In genomic region chr11:8689515-8689914, GRCm38 (mm10) we compare ENCODE assay signal across 9 mouse cellular contexts. TPM values are rescaled to one million over a fixed set of nuclear protein-coding genes. Genes with fewer than 3 reads are reported as not detected.
A peak's percentile ranks its signal among the peaks of the same experiment; 100 is the strongest.
DNase-seq lines count a peak whose midpoint lies in the region; ATAC-seq and TF ChIP-seq lines count a peak whose summit lies in the region.
"Had no signal": no experiment of that assay in that cellular context is flagged by ENCODE, and none has a peak within 500 bp of the region (broad histone marks: within the 10 kb centered on the region; RNA-seq: fewer than 3 reads in every experiment).

No protein-coding gene starts in this region.

- peaks cover 16% of the 10 kb centered on the region; the same call in 1 of the 2 replicates for H3K27me3 ChIP-seq in heart, embryonic 10.5 days (ENCODE audit: insufficient read depth, poor library complexity, severe bottlenecking)
- H3K27me3 ChIP-seq in liver, postnatal 0 days (ENCODE audit: insufficient read depth, low read length) = no peaks in the 10 kb centered on the region
- H3K27me3 ChIP-seq in splenic B cell, adult 2 months (ENCODE audit: control insufficient read depth, insufficient read depth, low read length, poor library complexity, severe bottlenecking) = no peaks in the 10 kb centered on the region
- peaks cover 8% of the 10 kb centered on the region; the same call in 1 of the 2 replicates for H3K27me3 ChIP-seq in midbrain, embryonic 10.5 days (ENCODE audit: low read depth, poor library complexity, severe bottlenecking)

- peak; percentile 56 for DNase-seq in heart, embryonic 10.5 days (ENCODE audit: low spot score)
- no peak for DNase-seq in heart, postnatal 25 days (ENCODE audit: low spot score)
- no peak for DNase-seq in liver, postnatal 0 days
- DNase-seq in splenic B cell, adult 2 months (ENCODE audit: low read depth, low spot score) = peak; percentile 18
- DNase-seq in midbrain, embryonic 10.5 days (ENCODE audit: low spot score) = no peak
- no peak for DNase-seq in cerebellum, adult 9-10 months
- no peak for DNase-seq in right cerebral cortex, postnatal 25 days
- DNase-seq: cerebellum, postnatal 14 days had no signal

- no peak for TF ChIP-seq CTCF in liver, postnatal 0 days (IDR thresholded peaks at IDR 0.05; ENCODE audit: low read depth)

- H3K9me3 ChIP-seq in heart, embryonic 10.5 days = no peaks in the 10 kb centered on the region
- H3K9me3 ChIP-seq in liver, postnatal 0 days (ENCODE audit: low read length) = no peaks in the 10 kb centered on the region
- H3K9me3 ChIP-seq in midbrain, embryonic 10.5 days (replicated peaks) = no peaks in the 10 kb centered on the region

- ATAC-seq in common myeloid progenitor, adult 5-6 weeks (replicated peaks; ENCODE audit: low read depth, poor library complexity, severe bottlenecking) = peak; percentile 53
- ATAC-seq in liver, postnatal 0 days = no peak

- TF ChIP-seq EP300 in liver, postnatal 0 days (IDR thresholded peaks at IDR 0.05; ENCODE audit: low read depth) = no peak

- H3K27ac ChIP-seq in heart, embryonic 10.5 days = no peak overlapping the region
- H3K27ac ChIP-seq in liver, postnatal 0 days (ENCODE audit: low read depth) = peak overlapping the region; percentile 63; the same call in 1 of the 2 replicates
- H3K27ac ChIP-seq in midbrain, embryonic 10.5 days (replicated peaks) = no peak overlapping the region

- H3K4me1 ChIP-seq in heart, embryonic 10.5 days = peaks cover 29% of the 10 kb centered on the region
- H3K4me1 ChIP-seq in liver, postnatal 0 days (ENCODE audit: insufficient read depth) = peaks cover 8% of the 10 kb centered on the region; the same call in 1 of the 2 replicates
- H3K4me1 ChIP-seq in midbrain, embryonic 10.5 days = peaks cover 40% of the 10 kb centered on the region

- H3K9ac ChIP-seq in liver, postnatal 0 days (replicated peaks) = no peak overlapping the region

- H3K36me3 ChIP-seq in heart, embryonic 10.5 days = no peaks in the 10 kb centered on the region
- no peaks in the 10 kb centered on the region for H3K36me3 ChIP-seq in liver, postnatal 0 days (replicated peaks; ENCODE audit: insufficient read depth, low read length)
- H3K36me3 ChIP-seq in splenic B cell, adult 2 months (ENCODE audit: control insufficient read depth, insufficient read depth, low read length, poor library complexity, severe bottlenecking) = no peaks in the 10 kb centered on the region
- H3K36me3 ChIP-seq in midbrain, embryonic 10.5 days = no peaks in the 10 kb centered on the region

- WGBS in heart, embryonic 10.5 days = 75% methylated on average over 7 of the region's 7 CpGs
- 36% methylated on average over 7 of the region's 7 CpGs for WGBS in liver, postnatal 0 days (ENCODE audit: insufficient replicate concordance)
- WGBS in midbrain, embryonic 10.5 days = 87% methylated on average over 7 of the region's 7 CpGs

- no peak overlapping the region for H3K4me3 ChIP-seq in heart, embryonic 10.5 days
- peak overlapping the region; percentile 10; the same call in 1 of the 2 replicates for H3K4me3 ChIP-seq in liver, postnatal 0 days (ENCODE audit: low read depth, low read length)
- no peak overlapping the region for H3K4me3 ChIP-seq in midbrain, embryonic 10.5 days

- peak overlapping the region; percentile 36 for H3K4me2 ChIP-seq in liver, postnatal 0 days (ENCODE audit: low read depth, low read length)

- intact Hi-C loops in heart, postnatal 25 days (cut with DNase I) = no loop called here

RNA-seq across cellular contexts. Expression of gene Tns3, which starts 25.2 kb away (rescaled TPM):
- polyA plus RNA-seq in heart, embryonic 10.5 days (2016; fragmentation: Nextera tagmentation; extraction: Ambion mirVana) = 12.7 and 17.0 TPM in 2 replicates
- total RNA-seq in heart, postnatal 25 days (2021) = 10 to 100 TPM; 21.2 to 21.4 TPM
- 9.9 and 16.8 TPM in 2 replicates for total RNA-seq in common myeloid progenitor, adult 5-6 weeks (2017)
- 2.8 and 3.6 TPM in 2 replicates for polyA plus RNA-seq in liver, postnatal 0 days (2015; fragmentation: Nextera tagmentation; extraction: Ambion mirVana)
- polyA plus RNA-seq in midbrain, embryonic 10.5 days (2016; fragmentation: Nextera tagmentation; extraction: Ambion mirVana) = 9.1 and 9.7 TPM in 2 replicates

Comparison
In these comparisons a context has a peak if more than half of its experiments do, and no peak if none do; other contexts are left out.
1. DNase-seq: peak in heart, embryonic 10.5 days (single experiment) and splenic B cell, adult 2 months (single experiment); none in heart, postnatal 25 days (single experiment), liver, postnatal 0 days (single experiment), midbrain, embryonic 10.5 days (single experiment), cerebellum, adult 9-10 months (single experiment) and right cerebral cortex, postnatal 25 days (single experiment).